Mouse (Mus musculus) brain, embryonic 14.5 days (tissue): Measurements from ENCODE around the gene Il4i1.

Experiments used
- CTCF ChIP-seq: fragments of 200-500 bp; IDR thresholded peaks from 2 replicates; pipeline ENCODE4 v1.5.1; 2012; ENCODE audit warnings: inconsistent platforms, mild to moderate bottlenecking, moderate library complexity, borderline replicate concordance; ENCODE audit not compliant: insufficient read depth, insufficient read length; ENCODE audit errors: extremely low read depth
- POLR2A ChIP-seq: fragments of 200-500 bp; IDR thresholded peaks from 2 replicates; pipeline ENCODE4 v1.6.1; 2012; ENCODE audit warnings: mild to moderate bottlenecking, inconsistent platforms, borderline replicate concordance; ENCODE audit not compliant: poor library complexity, insufficient read depth, insufficient read length, severe bottlenecking; ENCODE audit errors: extremely low read depth

- no peak for TF ChIP-seq POLR2A
- no peak for TF ChIP-seq CTCF
These were observed 5.8 kb upstream of the Il4i1 start for GRCm38 (mm10) chr7:44810365-44810764.
